Mouse (Mus musculus) ES-E14 (cell line): ENCODE measurements around the gene Ss18l1.

Experiments used
- CHD2 ChIP-seq: IDR thresholded peaks from 2 replicates; pipeline ENCODE4 v1.6.1; 2014; ENCODE audit warnings: mild to moderate bottlenecking, low read depth, low read length, inconsistent platforms
- HCFC1 ChIP-seq: IDR thresholded peaks from 2 replicates; pipeline ENCODE4 v1.6.1; 2012; ENCODE audit warnings: low read length, inconsistent platforms, borderline replicate concordance; ENCODE audit not compliant: insufficient read depth
- ZC3H11A ChIP-seq: IDR thresholded peaks from 2 replicates; pipeline ENCODE4 v1.6.1; 2012; ENCODE audit warnings: low read depth, mild to moderate bottlenecking, inconsistent platforms, low read length, borderline replicate concordance
- ZNF384 ChIP-seq: IDR thresholded peaks from 2 replicates; pipeline ENCODE4 v1.6.1; 2012; ENCODE audit warnings: low read depth, low read length, inconsistent platforms

GRCm38 (mm10) chr2:180108285-180108684 lies 66.0 kb downstream of the Ss18l1 start:
- no peak for TF ChIP-seq ZC3H11A
- TF ChIP-seq CHD2: no peak
- TF ChIP-seq ZNF384: no peak
- TF ChIP-seq HCFC1: no peak
